Mouse (Mus musculus) hindbrain, postnatal 0 days (tissue): ENCODE data around the gene Sgms1. TPM values are rescaled to one million over a fixed set of nuclear protein-coding genes. Genes with fewer than 3 reads are reported as not detected.
A peak's percentile ranks its signal among the peaks of the same experiment; 100 is the strongest.

Source experiments
- ATAC-seq: fragments of 200-750 bp; cut with Nextera tagmentation; 2 replicates; pipeline ENCODE4 v1.8.0; 2017; ENCODE audit warnings: mild to moderate bottlenecking, moderate TSS enrichment, moderate library complexity
- DNase-seq: peaks from one replicate; pipeline ENCODE4 v3.0.0-alpha.2; 2015; ENCODE audit warnings: low spot score
- H3K27ac ChIP-seq: fragments of 300-500 bp; sonication (generic); 2 replicates; pipeline ENCODE4 v1.5.1; 2014; ENCODE audit warnings: mild to moderate bottlenecking
- H3K27me3 ChIP-seq: fragments of 300-500 bp; sonication (generic); 2 replicates; pipeline ENCODE4 v1.6.1; 2014; ENCODE audit warnings: low read length, mixed read lengths; ENCODE audit not compliant: insufficient read depth
- H3K36me3 ChIP-seq: fragments of 300-500 bp; sonication (generic); 2 replicates; pipeline ENCODE4 v1.6.1; 2014; ENCODE audit warnings: low read length, mixed read lengths; ENCODE audit not compliant: insufficient read depth
- H3K4me1 ChIP-seq: fragments of 300-500 bp; sonication (generic); 2 replicates; pipeline ENCODE4 v1.6.1; 2014; ENCODE audit warnings: antibody characterized with exemption, low read length, mixed read lengths; ENCODE audit not compliant: insufficient read depth
- H3K4me2 ChIP-seq: fragments of 300-500 bp; sonication (generic); 2 replicates; pipeline ENCODE4 v1.6.1; 2014; ENCODE audit warnings: low read depth, mild to moderate bottlenecking, low read length, moderate library complexity, mixed read lengths
- H3K4me3 ChIP-seq: fragments of 300-500 bp; sonication (generic); 2 replicates; pipeline ENCODE4 v1.5.1; 2014; ENCODE audit warnings: low read length
- H3K9ac ChIP-seq: fragments of 300-500 bp; sonication (generic); replicated peaks from 2 replicates; pipeline ENCODE4 v1.6.1; 2014; ENCODE audit warnings: mild to moderate bottlenecking, low read length, moderate library complexity, mixed read lengths
- H3K9me3 ChIP-seq: fragments of 300-500 bp; sonication (generic); 2 replicates; pipeline ENCODE4 v1.6.1; 2016; ENCODE audit warnings: low read length, mixed read lengths
- CTCF ChIP-seq: IDR thresholded peaks from 2 replicates; pipeline ENCODE4 v1.5.1; 2016; ENCODE audit warnings: antibody characterized with exemption, control low read depth, low read depth
- WGBS: fragments of 180-500 bp; shearing (Covaris S2); extraction: QIAGEN DNeasy Blood & Tissue Kit; methylation state at CpG from one replicate; pipeline ENCODE4 v1.1.7; 2014; 5-methylcytosine and 5-hydroxymethylcytosine counted together
- polyA plus RNA-seq: library from polyadenylated mRNA; unstranded; fragments of >200 nt; fragmentation: Nextera tagmentation; extraction: Ambion mirVana; gene quantifications from 2 replicates; pipeline ENCODE4 v1.2.1, GENCODE M21; 2015
- total RNA-seq: library from RNA; depleted of rRNA; stranded (reverse); fragments of >200 nt; gene quantifications from 2 replicates; pipeline ENCODE4 v1.2.3, GENCODE M21; 2014

Sgms1 gene
- total and polyA plus RNA-seq, 2 experiments from 2014 or later: 23.2 to 32.5 TPM

DNA sequence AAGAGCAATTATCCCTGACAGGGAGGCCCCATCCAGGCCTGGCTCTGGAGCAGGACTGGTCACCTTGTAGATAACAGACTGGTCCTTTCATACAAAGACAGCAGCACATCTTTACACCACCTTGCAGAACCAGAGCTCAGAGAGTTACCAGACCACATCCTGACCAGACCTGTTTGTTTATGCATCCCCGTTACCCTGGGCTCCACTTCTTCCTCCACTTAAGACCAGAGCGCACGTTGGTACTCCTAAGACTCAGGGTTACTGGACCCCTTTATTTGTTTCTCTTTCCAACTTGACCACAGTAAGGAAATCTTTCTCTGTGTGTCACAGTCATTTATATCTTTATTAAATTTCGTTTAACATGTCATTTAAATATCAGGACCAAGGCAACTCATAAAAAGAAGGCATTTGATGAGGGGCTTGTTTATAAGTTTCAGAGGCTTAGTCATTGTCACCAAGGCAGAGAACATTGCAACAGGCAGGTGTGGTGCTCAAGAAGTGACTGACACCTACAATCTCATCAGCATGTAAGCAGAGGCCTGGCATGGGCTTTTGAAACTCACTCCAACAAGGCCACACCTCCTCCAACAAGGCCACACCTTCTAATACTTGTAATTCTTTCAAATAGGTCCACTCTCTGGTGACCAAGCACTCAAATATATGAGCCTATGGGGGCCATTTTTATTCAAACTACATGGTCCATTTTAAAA, 132.7 kb downstream of the Sgms1 start:
- H3K9me3 ChIP-seq: no peaks in the 10 kb centered on the region
- H3K36me3 ChIP-seq: no peaks in the 10 kb centered on the region
- no peaks in the 10 kb centered on the region for H3K27me3 ChIP-seq
- WGBS: 81% methylated on average over 4 of the region's 4 CpGs
- H3K27ac ChIP-seq: no peak overlapping the region
- ATAC-seq (no peak), DNase-seq (no peak)
- no peak overlapping the region for H3K4me3 ChIP-seq
- H3K4me2 ChIP-seq: no peak overlapping the region
- peaks cover 6% of the 10 kb centered on the region for H3K4me1 ChIP-seq
- TF ChIP-seq CTCF: no peak
- H3K9ac ChIP-seq: no peak overlapping the region

DNA sequence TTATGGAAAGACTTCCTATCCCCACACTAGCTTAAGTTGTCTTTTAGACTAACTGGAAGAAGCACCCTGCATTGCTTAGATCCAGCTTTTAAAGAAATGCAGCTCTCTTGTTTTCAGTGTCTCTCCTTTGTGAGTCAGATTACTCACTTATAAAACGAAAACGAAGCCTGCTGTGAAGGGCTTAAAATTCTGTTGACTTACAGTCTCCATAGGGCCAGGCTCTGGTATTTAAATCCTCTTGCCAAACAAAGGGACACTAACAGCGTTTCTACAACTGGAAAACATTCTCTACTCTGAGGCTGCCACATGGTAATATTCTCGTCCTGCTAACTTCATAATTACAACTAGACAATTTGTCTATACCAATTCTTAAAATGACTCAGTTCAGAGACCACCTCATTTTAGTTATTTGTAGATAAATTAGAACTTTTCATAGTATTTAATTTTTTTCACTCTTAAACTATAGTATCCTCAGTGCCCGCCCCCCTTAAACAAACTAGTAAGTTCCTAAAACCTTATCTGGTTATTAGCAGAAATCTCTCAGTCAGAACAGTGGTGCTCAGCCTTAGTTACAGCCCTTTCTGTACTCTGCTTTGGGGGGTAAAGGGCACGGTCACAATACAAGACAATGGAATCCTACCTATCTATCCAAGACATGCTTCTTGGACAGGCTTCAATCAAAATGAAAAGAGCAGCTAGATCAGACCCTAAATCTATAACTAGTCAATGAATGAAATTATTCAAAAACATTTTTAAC, 133.9 kb downstream of the Sgms1 start:
- H3K4me3 ChIP-seq: no peak overlapping the region
- no peaks in the 10 kb centered on the region for H3K27me3 ChIP-seq
- no peak overlapping the region for H3K9ac ChIP-seq
- no peak overlapping the region for H3K4me2 ChIP-seq
- H3K27ac ChIP-seq: peak overlapping the region; percentile 54; the same call in 1 of the 2 replicates
- 35% methylated on average over 6 of the region's 6 CpGs for WGBS
- no peak for ATAC-seq
- no peaks in the 10 kb centered on the region for H3K9me3 ChIP-seq
- TF ChIP-seq CTCF: no peak
- H3K36me3 ChIP-seq: no peaks in the 10 kb centered on the region
- peaks cover 6% of the 10 kb centered on the region for H3K4me1 ChIP-seq
- DNase-seq: no peak

DNA sequence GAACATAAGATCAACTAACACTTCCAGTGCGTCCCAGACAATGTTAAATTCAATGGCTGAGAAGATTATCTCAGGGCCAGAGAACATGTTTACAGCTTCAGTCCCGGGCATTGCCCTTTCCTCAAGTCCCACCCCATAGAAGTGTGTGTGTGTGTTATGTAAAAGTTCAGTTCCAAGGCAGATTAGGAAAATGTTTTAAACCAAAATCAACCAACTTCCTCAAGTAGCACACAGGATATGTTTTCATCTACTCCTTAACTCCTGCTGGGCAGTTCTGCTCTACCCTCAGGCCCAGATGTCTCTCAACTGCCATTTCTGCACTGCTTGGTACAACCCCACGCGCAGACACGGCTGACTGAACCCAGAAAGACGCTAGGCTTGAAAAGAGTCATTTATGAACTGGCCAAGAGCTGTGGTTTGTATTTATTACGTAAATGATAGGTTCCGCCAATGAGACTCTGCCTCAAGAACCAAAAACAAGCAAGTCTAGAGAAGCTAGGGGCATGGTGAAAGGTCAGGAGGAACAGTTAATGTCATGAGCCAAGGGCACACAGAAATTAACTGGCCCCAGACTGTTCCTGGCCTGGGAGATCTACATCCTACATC, 134.7 kb downstream of the Sgms1 start:
- no peak for TF ChIP-seq CTCF
- no peaks in the 10 kb centered on the region for H3K9me3 ChIP-seq
- peak overlapping the region; percentile 54; the same call in 1 of the 2 replicates for H3K27ac ChIP-seq
- DNase-seq: no peak
- no peak for ATAC-seq
- peaks cover 6% of the 10 kb centered on the region for H3K4me1 ChIP-seq
- H3K36me3 ChIP-seq: no peaks in the 10 kb centered on the region
- WGBS: 43% methylated on average over 8 of the region's 8 CpGs
- no peak overlapping the region for H3K4me3 ChIP-seq
- no peak overlapping the region for H3K9ac ChIP-seq
- no peaks in the 10 kb centered on the region for H3K27me3 ChIP-seq
- H3K4me2 ChIP-seq: no peak overlapping the region

DNA sequence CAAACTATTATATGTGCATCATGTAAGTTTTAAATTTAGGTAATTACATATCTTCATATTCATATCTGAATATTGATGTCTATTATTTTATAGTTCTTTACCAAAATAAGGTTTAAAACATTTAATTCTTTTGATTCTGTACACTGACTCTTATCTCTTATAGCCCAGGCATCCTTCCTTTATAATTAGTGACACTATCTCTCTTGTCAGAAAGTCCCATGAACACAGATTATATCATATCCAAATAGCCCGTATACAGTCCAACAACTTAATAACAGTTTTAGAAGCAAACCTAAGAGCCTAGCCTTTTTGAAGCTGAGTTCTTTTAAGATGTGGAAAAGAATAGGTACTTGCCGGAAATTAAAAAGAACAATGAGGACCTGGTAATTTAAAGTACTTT, 135.3 kb downstream of the Sgms1 start:
- no peak overlapping the region for H3K27ac ChIP-seq
- 82% methylated on average over 2 of the region's 2 CpGs for WGBS
- DNase-seq (no peak), ATAC-seq (no peak)
- H3K9me3 ChIP-seq: no peaks in the 10 kb centered on the region
- no peak overlapping the region for H3K4me2 ChIP-seq
- H3K9ac ChIP-seq: no peak overlapping the region
- no peak overlapping the region for H3K4me3 ChIP-seq
- peaks cover 6% of the 10 kb centered on the region for H3K4me1 ChIP-seq
- H3K27me3 ChIP-seq: no peaks in the 10 kb centered on the region
- H3K36me3 ChIP-seq: no peaks in the 10 kb centered on the region
- TF ChIP-seq CTCF: no peak

DNA sequence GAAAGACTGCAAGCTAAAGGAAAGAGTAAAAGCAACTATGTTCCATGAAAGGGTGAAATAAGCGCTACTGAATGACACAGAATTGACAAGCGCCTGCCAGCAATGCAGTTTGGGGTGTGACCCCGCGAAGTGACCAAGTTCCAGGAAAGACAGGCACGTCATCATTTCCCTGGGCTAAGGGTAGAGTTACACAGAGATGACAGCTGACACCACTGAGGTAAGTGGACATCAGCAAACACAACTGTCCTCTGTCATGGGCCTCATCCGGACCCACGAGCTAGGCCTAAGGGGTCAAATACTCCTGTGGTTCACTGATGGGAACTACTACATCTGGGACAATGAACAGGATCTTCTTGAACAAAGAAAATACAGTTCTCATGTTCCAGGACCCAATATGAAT, 136.5 kb downstream of the Sgms1 start:
- H3K4me1 ChIP-seq: peaks cover 6% of the 10 kb centered on the region; the same call in 1 of the 2 replicates
- WGBS: 84% methylated on average over 7 of the region's 7 CpGs
- no peak overlapping the region for H3K4me3 ChIP-seq
- TF ChIP-seq CTCF: no peak
- H3K4me2 ChIP-seq: no peak overlapping the region
- H3K9ac ChIP-seq: no peak overlapping the region
- H3K27ac ChIP-seq: no peak overlapping the region
- DNase-seq (no peak), ATAC-seq (no peak)
- H3K27me3 ChIP-seq: no peaks in the 10 kb centered on the region
- no peaks in the 10 kb centered on the region for H3K36me3 ChIP-seq
- no peaks in the 10 kb centered on the region for H3K9me3 ChIP-seq

DNA sequence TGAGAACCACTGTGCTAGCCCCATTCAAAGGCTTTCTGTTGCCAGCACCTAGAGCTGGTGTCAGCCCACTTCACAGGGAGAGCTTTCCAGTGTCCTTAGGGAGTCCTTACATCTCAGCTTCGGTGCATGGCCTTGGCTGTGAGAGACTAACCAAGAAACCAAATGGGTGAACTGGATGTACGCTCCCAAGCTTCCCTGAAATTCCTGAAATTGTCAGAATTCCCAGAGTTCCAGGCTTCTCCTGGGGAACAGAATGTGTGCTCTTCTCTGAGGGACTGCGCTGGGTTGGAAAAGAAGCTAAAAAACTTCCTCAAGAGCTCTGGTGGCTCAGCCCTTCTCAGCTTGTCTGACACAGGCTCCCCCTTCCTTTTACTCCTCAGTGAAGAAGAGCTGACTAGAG, 137.1 kb downstream of the Sgms1 start:
- no peaks in the 10 kb centered on the region for H3K27me3 ChIP-seq
- H3K4me3 ChIP-seq: no peak overlapping the region
- no peak for TF ChIP-seq CTCF
- no peaks in the 10 kb centered on the region for H3K36me3 ChIP-seq
- no peaks in the 10 kb centered on the region for H3K9me3 ChIP-seq
- WGBS: 86% methylated on average over 3 of the region's 3 CpGs
- no peak overlapping the region for H3K4me2 ChIP-seq
- ATAC-seq: no peak
- H3K9ac ChIP-seq: no peak overlapping the region
- H3K27ac ChIP-seq: no peak overlapping the region
- DNase-seq: no peak
- H3K4me1 ChIP-seq: peaks cover 6% of the 10 kb centered on the region; the same call in 1 of the 2 replicates
